Mouse (Mus musculus) kidney, adult 11 months (tissue): ENCODE data around the gene Pnpla2.
A peak's percentile ranks its signal among the peaks of the same experiment; 100 is the strongest.
"Not testable (repeated sequence)": the region's sequence is repeated elsewhere in the genome, so short reads cannot be mapped to it uniquely, and the experiment has no call there.

Experiments
- DNase-seq: peaks from one replicate; pipeline ENCODE4 v3.0.0; 2022

Pnpla2 gene

GRCm38 (mm10) chr7:141454967-141455551, at the start of gene Pnpla2:
Pnpla2 (plus strand) TSS chr7:141455198.
- peak; percentile 94 for DNase-seq

DNA sequence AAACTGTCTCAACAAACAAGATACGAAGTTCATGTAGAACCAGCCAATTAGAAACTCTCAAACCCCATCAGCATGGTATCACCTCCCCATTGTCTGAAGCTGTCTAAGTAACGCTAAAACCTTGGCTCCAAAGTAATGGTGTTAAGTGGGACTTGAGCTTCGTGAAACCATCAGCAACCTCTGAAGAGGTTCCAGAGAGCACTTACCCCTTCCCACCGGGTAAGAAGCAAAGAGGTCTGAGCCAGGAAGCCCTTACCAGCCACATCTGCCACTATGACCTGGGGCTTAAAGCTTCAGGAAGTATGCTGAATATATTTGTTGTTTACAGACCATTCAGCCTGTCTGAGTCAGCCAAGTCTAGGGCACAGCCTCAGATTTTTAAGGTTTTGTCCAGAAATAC, 49.5 kb upstream of the Pnpla2 start:
- DNase-seq, result no peak

DNA sequence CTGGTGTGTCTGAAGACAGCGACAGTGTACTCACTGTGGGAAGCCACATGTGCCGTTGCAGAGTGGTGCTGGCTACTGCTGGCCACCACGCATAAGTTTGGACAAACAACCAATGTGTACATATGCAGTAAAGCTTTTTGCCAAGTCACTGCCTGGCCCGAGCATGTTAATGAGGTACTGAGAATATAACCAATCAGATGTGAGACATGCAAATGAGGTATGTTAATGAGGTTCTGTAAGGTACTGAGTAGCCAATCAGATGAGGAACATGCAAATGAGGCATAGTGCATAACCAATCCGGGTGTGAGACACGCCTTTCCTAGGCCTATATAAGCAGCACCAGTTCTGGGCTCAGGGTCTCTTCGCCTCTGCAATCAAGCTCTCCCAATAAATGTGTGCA, 47.3 kb upstream of the Pnpla2 start:
- not testable (repeated sequence) for DNase-seq

DNA sequence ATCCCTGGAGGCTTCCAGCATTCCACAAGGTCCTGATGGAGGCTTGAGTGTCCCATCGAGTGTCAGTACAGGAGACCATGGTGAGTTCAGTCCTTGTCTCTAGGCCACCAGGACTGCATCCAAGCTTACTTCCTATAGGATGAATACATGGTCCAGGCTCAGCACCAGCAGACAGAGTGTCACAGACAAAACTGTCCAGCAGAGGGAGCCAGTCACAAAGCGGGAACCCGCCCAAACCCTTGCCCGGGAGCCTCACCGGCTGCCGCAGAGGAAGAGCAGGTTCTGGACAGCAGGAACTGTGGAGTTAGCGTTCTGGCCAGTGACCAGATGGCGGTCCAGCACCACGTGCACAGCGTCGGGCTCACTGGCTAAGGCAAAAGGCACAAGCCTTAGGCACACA, 46.2 kb upstream of the Pnpla2 start:
- peak; percentile 75 for DNase-seq

GRCm38 (mm10) chr7:141410631-141411030, 44.4 kb upstream of the Pnpla2 start:
- no peak for DNase-seq

DNA sequence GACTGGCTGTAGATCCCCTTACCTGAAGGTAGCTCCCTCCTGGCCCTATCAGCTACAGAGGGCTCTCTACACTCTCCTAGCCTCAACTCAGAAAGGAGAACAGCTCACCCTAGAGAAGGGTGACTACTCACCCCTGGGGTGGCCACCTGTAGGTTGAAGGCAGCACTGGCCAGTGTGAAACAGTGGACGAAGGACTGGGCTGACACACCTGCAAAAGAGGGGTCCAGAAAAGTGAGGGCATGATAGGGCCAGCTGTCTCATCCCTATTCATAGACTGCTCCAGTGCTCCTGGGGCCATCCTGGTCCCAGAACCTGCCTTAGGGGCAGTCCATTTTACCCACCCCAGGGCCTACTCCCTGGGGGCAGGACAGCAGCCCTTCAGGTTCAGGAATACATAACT, 43.3 kb upstream of the Pnpla2 start:
- DNase-seq, result no peak

- DNase-seq, result no peak
Measured at GRCm38 (mm10) chr7:141413331-141413730, 41.7 kb upstream of the Pnpla2 start.

DNA sequence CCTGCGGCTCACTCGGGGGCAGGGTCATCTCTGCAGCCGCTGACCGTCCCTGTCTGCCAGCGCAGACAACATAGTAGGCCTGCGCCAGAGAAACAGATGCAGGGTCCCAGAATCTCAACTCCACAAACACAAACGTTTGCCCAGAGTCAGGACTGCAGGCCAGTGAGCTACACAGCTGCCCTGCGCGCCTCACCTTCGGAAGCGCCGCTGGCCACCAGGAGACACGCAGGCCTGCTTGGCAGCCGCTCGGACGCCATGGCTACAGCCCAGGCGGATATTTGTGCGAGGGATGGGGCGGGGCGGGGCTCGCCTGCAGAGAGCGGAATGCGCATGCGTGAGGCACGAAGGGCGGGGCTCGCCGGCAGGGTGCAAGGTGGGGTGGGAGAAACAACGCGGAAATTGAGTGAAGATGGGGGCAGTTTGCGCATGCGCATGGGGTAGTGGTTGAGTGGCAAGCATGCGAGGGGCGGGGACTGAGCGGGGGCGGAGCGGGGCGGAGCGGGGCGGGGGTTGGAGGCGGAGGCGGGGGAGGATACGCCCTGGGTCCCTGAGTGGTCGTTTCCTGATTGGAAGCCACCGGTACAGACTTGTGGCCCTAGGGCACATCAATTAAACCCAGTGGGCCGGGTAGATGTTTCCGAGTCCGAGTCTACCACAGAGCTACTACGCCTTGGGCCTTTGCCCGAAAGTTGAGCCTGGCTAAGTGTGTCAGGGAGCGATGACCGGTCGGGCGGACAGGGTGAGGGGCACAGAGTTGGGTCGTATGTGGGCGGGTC, 41.0 kb upstream of the Pnpla2 start, which contains the start of gene Gatd1:
Gatd1 (minus strand) TSS at position 328 of the 776 bp plus-strand sequence.
- peak; percentile 97 for DNase-seq

DNA sequence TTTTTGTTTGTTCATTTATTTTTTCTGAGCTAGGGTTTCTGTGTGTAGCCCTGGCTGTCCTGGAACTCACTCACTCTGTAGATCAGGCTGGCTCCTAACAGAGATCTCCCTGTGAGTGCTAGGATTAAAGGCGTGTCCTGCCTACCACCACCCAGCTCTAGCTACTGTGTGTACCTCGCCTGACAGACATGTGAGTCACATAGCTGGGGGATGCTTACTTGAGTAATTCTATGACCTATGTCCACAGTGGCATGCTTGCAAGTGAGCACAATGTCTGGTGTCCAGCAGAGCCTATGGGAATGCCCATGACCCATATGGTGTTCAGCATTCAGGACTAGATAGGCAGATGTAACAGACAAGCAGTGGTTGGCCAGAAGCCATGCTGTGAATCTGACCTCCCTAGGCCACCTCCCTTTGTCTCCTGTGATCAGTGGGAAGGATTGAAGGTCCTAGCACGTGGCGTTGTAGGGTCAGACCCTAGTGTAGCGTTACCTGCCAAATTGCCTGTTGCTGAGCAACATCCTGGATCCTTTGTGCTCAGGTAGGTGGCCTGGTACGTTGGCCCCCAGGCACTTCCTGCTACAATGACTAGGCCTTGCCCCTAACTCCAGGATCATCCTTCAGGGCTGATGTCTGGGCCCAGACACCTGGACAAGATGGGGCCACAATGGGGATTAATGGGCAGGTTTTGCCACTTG, 38.7 kb upstream of the Pnpla2 start:
- DNase-seq, result no peak

- no peak for DNase-seq
Measured at GRCm38 (mm10) chr7:141417731-141418681, 37.0 kb upstream of the Pnpla2 start.

DNA sequence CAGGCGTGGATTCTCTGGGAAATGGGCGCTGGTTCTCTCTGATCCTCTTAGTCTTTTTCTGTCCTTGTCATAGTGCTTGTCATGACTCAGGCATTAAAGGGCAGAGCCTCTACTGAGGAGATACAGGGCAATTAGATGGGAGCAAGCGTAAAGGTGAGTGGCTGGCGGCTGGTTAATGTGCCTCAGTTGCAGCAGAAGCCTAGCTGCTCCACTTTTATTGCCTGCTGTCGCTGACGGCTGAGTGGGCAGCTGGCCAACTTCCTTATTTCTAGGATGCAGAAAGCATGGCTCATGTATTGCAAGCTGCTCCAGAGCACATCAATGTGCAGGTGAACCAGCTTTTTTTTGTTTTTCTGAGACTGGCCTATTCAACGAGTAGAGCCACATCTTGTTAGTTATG, 36.0 kb upstream of the Pnpla2 start:
- DNase-seq, result no peak

- DNase-seq, result no peak
Measured at GRCm38 (mm10) chr7:141420030-141420702, 34.8 kb upstream of the Pnpla2 start.

DNA sequence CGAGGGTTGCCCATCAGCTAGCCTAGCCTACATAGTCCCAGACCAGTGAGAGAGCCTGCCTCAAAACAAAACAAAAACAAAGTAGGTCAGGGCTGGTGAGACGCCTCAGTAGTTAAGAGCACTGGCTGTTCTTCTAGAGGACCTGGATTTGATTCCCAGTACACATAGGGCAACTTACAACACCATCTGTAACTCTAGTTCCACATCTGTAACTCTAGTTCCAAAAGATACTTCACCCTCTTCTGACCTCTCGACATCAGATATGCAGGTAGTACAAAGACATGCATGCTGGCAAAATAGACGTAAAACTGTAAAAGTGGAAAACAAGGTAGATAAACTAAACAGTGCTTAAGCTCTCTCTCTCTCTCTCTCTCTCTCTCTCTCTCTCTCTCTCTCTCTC, 31.2 kb upstream of the Pnpla2 start:
- no peak for DNase-seq

DNA sequence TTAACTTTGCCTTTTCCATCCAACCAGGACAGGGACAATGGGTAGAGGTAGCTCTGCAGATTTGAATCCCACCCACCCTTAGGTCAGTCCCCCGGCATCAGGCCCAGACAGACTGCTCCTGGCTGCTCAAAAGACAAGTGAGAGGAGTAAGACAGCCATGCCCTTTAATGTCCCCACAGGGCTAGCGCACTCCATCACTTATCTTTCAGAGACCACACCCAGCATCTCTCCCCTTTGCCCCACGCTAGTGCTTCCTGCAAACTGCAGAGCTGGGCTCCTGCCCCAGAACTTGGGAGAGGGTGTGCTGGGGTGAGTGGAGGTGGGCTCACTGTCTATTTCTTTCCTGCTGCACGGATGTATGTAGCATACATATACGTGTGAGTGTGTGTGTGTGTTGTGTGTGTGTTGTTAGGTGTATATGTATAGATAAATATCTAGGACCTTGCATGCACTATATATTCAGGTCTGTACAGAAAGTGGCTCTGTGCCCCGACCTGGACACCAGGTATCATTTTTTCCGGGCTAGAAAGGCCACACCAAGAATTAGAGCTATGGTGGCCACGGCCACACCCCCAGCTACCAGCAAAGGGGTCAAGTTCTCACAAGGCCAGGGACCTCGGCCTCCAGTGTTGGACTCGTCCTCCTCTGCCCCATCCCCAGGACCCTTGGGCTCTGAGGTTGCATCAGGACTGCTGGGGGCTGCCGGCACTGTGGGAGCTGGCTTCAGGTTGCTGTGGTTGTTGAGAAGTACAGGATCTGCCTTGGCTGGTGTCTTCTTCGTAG, 27.9 kb upstream of the Pnpla2 start:
- DNase-seq, result no peak

DNA sequence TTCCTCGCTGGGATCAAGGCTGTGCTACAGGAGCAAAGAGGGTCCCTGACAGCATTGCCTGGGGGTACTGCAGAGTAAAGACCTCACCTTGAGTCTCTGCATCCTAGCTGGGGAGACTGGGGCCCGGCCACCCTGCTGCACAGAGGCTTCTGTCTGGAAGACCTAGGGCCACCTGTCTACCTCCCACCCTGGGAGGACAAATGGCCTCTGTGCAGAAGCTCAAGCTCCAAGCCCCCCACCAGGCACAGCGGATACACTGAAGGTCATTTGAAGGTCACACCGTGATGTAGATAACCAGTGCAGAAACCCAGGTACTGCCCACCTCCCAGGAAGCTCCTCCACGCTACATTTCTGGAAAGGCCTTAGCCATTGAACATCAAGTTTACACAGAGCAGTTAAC, 26.3 kb upstream of the Pnpla2 start:
- DNase-seq, result no peak

- peak; percentile 54 for DNase-seq
Measured at GRCm38 (mm10) chr7:141429310-141429709, 25.7 kb upstream of the Pnpla2 start, which contains the start of gene Cend1. Cend1 (minus strand) TSS chr7:141429491.

GRCm38 (mm10) chr7:141429840-141430584, 25.0 kb upstream of the Pnpla2 start:
- no peak for DNase-seq

GRCm38 (mm10) chr7:141430585-141431240, 24.3 kb upstream of the Pnpla2 start:
- DNase-seq, result no peak

- no peak for DNase-seq
Measured at GRCm38 (mm10) chr7:141431434-141432185, 23.4 kb upstream of the Pnpla2 start.
